Mouse (Mus musculus) kidney, postnatal 0 days (tissue): ENCODE measurements around the gene Ets2. TPM values are rescaled to one million over a fixed set of nuclear protein-coding genes. Genes with fewer than 3 reads are reported as not detected.
A peak's percentile ranks its signal among the peaks of the same experiment; 100 is the strongest.

Experiments
- ATAC-seq: fragments of 200-750 bp; cut with Nextera tagmentation; replicated peaks from 2 replicates; pipeline ENCODE4 v1.8.0; 2017; ENCODE audit warnings: low read depth, moderate number of reproducible peaks, moderate TSS enrichment, moderate library complexity; ENCODE audit not compliant: low FRiP score
- DNase-seq: peaks from one replicate; pipeline ENCODE4 v3.0.0-alpha.2; 2016; ENCODE audit warnings: low spot score
- H3K27ac ChIP-seq: fragments of 300-500 bp; sonication (generic); 2 replicates; pipeline ENCODE4 v1.5.1; 2014; ENCODE audit warnings: mild to moderate bottlenecking
- H3K27me3 ChIP-seq: fragments of 300-500 bp; sonication (generic); 2 replicates; pipeline ENCODE4 v1.6.1; 2014; ENCODE audit warnings: low read length, mixed read lengths; ENCODE audit not compliant: insufficient read depth
- H3K36me3 ChIP-seq: fragments of 300-500 bp; sonication (generic); 2 replicates; pipeline ENCODE4 v1.6.1; 2014; ENCODE audit warnings: low read length, mixed read lengths; ENCODE audit not compliant: insufficient read depth
- H3K4me1 ChIP-seq: fragments of 300-500 bp; sonication (generic); replicated peaks from 2 replicates; pipeline ENCODE4 v1.6.1; 2014; ENCODE audit warnings: antibody characterized with exemption, low read length, mixed read lengths; ENCODE audit not compliant: insufficient read depth
- H3K4me2 ChIP-seq: fragments of 300-500 bp; sonication (generic); 2 replicates; pipeline ENCODE4 v1.6.1; 2014; ENCODE audit warnings: mild to moderate bottlenecking, low read length, moderate library complexity, mixed read lengths
- H3K4me3 ChIP-seq: fragments of 300-500 bp; sonication (generic); replicated peaks from 2 replicates; pipeline ENCODE4 v1.5.1; 2014; ENCODE audit warnings: low read depth, low read length
- H3K9ac ChIP-seq: fragments of 300-500 bp; sonication (generic); 2 replicates; pipeline ENCODE4 v1.6.1; 2014; ENCODE audit warnings: low read depth, low read length
- H3K9me3 ChIP-seq: fragments of 300-500 bp; sonication (generic); replicated peaks from 2 replicates; pipeline ENCODE4 v1.6.1; 2016; ENCODE audit warnings: low read length, inconsistent platforms, mixed read lengths
- CTCF ChIP-seq: IDR thresholded peaks from 2 replicates; pipeline ENCODE4 v1.5.1; 2016; ENCODE audit warnings: antibody characterized with exemption, low read depth, mild to moderate bottlenecking, moderate library complexity
- WGBS: fragments of 180-500 bp; shearing (Covaris S2); extraction: QIAGEN DNeasy Blood & Tissue Kit; methylation state at CpG from one replicate; pipeline ENCODE4 v1.1.7; 2014; 5-methylcytosine and 5-hydroxymethylcytosine counted together
- polyA plus RNA-seq: library from polyadenylated mRNA; unstranded; fragments of >200 nt; fragmentation: Nextera tagmentation; extraction: Ambion mirVana; gene quantifications from 2 replicates; pipeline ENCODE4 v1.2.1, GENCODE M21; 2015

Ets2 gene
- polyA plus RNA-seq, 1 experiment from 2014 or later, result 50.8 TPM

DNA sequence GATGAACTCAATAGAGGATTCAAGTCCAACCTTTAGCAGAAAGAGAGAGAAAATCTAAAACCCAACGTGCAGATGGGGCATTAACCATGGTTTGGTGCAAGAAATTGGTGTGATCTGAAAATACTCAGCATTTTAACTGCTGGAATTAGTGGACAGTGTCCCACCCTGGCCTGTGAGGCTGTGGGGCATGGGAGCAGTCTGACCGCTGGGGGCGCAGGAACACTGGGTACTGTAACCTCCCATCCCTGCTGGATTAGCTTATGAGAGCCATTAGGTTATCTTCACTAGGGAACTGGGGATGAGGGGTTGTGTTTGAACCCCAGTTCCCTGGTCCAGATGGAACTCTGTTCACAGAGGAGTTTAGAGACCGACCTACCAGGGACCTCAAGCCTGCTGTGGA is 13.9 kb upstream of the Ets2 start:
- no peaks in the 10 kb centered on the region for H3K9me3 ChIP-seq
- no peak overlapping the region for H3K9ac ChIP-seq
- ATAC-seq, result no peak
- H3K4me2 ChIP-seq, result no peak overlapping the region
- DNase-seq, result no peak
- no peaks in the 10 kb centered on the region for H3K4me1 ChIP-seq
- 82% methylated on average over 4 of the region's 4 CpGs for WGBS
- no peak for TF ChIP-seq CTCF
- H3K36me3 ChIP-seq, result no peaks in the 10 kb centered on the region
- H3K4me3 ChIP-seq, result no peak overlapping the region
- H3K27ac ChIP-seq, result no peak overlapping the region
- H3K27me3 ChIP-seq, result no peaks in the 10 kb centered on the region

- ATAC-seq (no peak), DNase-seq (no peak)
- Histone ChIP-seq H3K36me3 (no peaks in the 10 kb centered on the region), H3K9me3 (no peaks in the 10 kb centered on the region), H3K4me3 (no peak overlapping the region), H3K4me1 (peaks cover 8% of the 10 kb centered on the region), H3K27ac (no peak overlapping the region), H3K4me2 (no peak overlapping the region), H3K27me3 (no peaks in the 10 kb centered on the region), H3K9ac (no peak overlapping the region)
- WGBS, result 43% methylated on average over 6 of the region's 6 CpGs
- TF ChIP-seq CTCF, result no peak
These were observed 5.3 kb upstream of the Ets2 start for GRCm38 (mm10) chr16:95696599-95696998.

- Histone ChIP-seq H3K4me3 (no peak overlapping the region), H3K4me2 (no peak overlapping the region), H3K9ac (no peak overlapping the region), H3K9me3 (no peaks in the 10 kb centered on the region), H3K4me1 (peaks cover 18% of the 10 kb centered on the region), H3K27ac (peak overlapping the region; percentile 75), H3K36me3 (no peaks in the 10 kb centered on the region), H3K27me3 (no peaks in the 10 kb centered on the region)
- TF ChIP-seq CTCF, result no peak
- DNase-seq, result peak; percentile 35
- WGBS, result 33% methylated on average over 3 of the region's 3 CpGs
- ATAC-seq, result peak; percentile 40
These were observed 2.2 kb upstream of the Ets2 start for GRCm38 (mm10) chr16:95699721-95700120.

DNA sequence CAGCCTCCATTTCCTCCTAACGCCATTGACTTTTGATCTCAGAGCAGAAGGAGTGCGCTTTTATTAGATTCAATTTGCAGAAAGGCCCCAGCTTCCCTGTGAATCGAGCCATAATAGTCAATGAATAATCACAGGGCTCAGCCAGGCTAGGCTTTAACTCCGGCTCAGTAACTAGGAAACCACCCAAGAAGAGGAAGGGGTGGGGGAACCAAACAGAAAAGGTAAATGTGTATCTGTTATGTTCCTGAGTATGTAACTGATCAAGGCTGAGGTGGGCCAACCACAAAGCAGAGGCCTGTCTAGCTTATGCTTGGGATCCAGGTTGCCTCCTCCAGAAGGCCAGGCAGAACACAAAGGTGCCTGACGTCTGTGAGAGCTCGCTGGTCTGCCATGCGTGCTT is 1.7 kb upstream of the Ets2 start:
- Histone ChIP-seq H3K9ac (no peak overlapping the region), H3K36me3 (no peaks in the 10 kb centered on the region), H3K4me2 (no peak overlapping the region), H3K27me3 (no peaks in the 10 kb centered on the region), H3K4me3 (no peak overlapping the region), H3K4me1 (peaks cover 20% of the 10 kb centered on the region), H3K9me3 (no peaks in the 10 kb centered on the region), H3K27ac (peak overlapping the region; percentile 75)
- 53% methylated on average over 7 of the region's 7 CpGs for WGBS
- DNase-seq (peak; percentile 63), ATAC-seq (peak; percentile 55)
- no peak for TF ChIP-seq CTCF

DNA sequence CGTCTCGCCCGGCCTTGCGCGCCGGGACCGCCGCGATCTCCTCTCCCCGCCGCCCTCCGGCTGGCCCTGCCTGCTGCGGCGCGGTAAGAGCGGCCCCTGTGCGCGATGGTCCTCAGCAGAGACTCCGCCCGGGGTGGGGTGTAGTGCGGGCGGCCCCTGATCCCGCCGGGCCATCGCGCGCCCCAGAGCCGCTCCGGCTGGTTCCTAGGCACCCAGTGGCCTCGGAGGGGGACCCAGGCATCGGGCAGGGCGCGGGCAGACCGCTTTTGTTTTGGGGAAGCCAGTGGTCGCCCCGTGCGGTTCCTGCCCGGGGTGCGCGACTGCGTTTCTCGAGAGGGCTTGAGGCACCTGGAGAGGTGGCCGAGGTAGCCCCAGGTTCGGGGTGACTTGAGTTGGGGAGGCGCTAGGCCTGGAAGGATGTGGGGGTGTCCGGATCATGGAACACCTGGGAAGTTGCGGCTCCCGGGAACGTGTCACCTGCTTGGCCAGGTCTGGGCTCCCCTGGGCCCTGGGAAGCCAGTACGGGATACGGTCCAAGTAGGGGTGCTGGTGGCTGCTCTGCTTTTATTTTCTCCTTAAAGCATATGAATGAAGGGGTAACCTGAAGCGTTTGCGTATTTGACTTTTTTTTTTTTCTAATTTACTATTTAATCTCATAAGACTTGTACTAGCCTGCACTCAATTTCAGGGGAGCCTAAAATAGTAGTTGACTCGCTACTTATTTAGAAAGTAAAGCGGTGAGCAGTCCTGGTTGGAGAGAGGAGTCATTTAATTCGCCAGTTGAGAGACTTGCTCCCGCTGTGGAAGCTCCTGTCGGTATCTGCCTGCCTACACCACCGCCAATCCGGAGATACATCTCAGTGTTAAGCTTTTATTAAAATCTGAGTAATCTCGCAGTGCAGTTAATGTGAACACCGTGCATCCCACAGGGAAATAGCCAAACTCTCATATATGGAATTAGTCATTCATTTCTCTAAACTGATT is 979 bp downstream of the Ets2 start:
- H3K4me1 ChIP-seq, result peaks cover 24% of the 10 kb centered on the region
- peak overlapping the region; percentile 98 for H3K9ac ChIP-seq
- no peaks in the 10 kb centered on the region for H3K27me3 ChIP-seq
- no peak for TF ChIP-seq CTCF
- WGBS, result under 1% methylated on average over 51 of the region's 62 CpGs
- H3K4me2 ChIP-seq, result peak overlapping the region; percentile 60
- ATAC-seq (peak; percentile 49), DNase-seq (peak; percentile 62)
- peak overlapping the region; percentile 98 for H3K4me3 ChIP-seq
- H3K9me3 ChIP-seq, result no peaks in the 10 kb centered on the region
- peak overlapping the region; percentile 97 for H3K27ac ChIP-seq
- H3K36me3 ChIP-seq, result peaks cover 6% of the 10 kb centered on the region; the same call in 1 of the 2 replicates

DNA sequence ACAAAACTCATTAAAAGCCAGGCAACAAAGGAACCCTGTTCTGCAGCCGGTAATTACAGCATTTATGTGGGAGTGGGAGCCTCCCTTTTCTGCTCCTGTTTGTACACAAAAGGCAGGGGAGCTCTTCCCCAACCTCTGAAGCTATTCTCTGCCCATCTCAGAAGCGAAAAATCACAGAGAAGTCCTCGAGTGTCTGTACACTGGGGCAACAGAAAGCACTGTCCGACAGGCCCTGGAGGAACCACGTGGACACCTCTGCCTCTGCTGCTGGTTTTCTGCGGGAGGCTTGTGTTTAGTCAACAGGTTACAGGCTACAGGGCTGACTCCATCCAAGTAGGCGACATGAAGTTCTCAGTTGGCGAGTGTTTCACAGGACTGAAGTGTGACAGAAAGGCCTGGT is 2.1 kb downstream of the Ets2 start:
- WGBS, result 15% methylated on average over 8 of the region's 8 CpGs
- peak overlapping the region; percentile 42 for H3K27ac ChIP-seq
- peak overlapping the region; percentile 98 for H3K4me3 ChIP-seq
- DNase-seq (peak; percentile 55), ATAC-seq (no peak)
- H3K4me2 ChIP-seq, result peak overlapping the region; percentile 60
- peaks cover 31% of the 10 kb centered on the region for H3K4me1 ChIP-seq
- H3K36me3 ChIP-seq, result peaks cover 6% of the 10 kb centered on the region; the same call in 1 of the 2 replicates
- no peaks in the 10 kb centered on the region for H3K9me3 ChIP-seq
- H3K27me3 ChIP-seq, result no peaks in the 10 kb centered on the region
- TF ChIP-seq CTCF, result no peak
- H3K9ac ChIP-seq, result peak overlapping the region; percentile 59
